Mouse (Mus musculus): Measurements from ENCODE around the gene Vmn2r8.

- TF ChIP-seq CTCF (IDR thresholded peaks at IDR 0.05; ENCODE audit: extremely low read depth, insufficient read depth, insufficient read length, insufficient replicate concordance): no peak
- no peak for TF ChIP-seq POLR2A (IDR thresholded peaks at IDR 0.05; ENCODE audit: low read depth, low read length)
Measured at GRCm38 (mm10) chr5:108760002-108760401, 48.6 kb downstream of the Vmn2r8 start.
